Mouse (Mus musculus): ENCODE data around the gene Ccin.

GRCm38 (mm10) chr4:44004126-44004525 is 20.8 kb downstream of the Ccin start, which contains the start of gene Clta:
- TF ChIP-seq USF1 (IDR thresholded peaks at IDR 0.05; ENCODE audit: low read depth) (no peak), CTCF (IDR thresholded peaks at IDR 0.05; ENCODE audit: control insufficient read depth, insufficient read depth, insufficient read length) (no peak)
